In the genomic region with DNA sequence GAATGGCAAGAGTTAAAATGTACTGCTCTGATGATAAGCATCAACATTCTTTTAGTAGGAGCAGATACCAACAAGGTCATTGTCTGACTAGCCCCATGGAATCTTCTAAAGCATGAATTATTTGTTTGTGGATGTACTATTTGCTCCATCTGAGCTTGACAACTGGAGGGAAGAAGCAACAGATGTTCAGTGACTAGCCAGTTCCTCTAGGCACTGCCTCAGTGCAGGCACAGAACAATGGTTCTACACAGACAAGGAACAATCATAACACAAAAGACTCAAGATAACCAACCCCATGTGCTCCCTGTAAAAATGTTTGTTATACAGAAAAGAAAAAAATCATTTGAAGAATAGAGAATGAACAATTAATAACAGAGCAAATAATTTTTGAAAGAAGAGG, we compare ENCODE assay signal across 29 mouse cellular contexts. TPM values are rescaled to one million over a fixed set of nuclear protein-coding genes. Genes with fewer than 3 reads are reported as not detected.
A peak's percentile ranks its signal among the peaks of the same experiment; 100 is the strongest.
DNase-seq lines count a peak whose midpoint lies in the region; ATAC-seq and TF ChIP-seq lines count a peak whose summit lies in the region.
"Had no signal": no experiment of that assay in that cellular context is flagged by ENCODE, and none has a peak within 500 bp of the region (broad histone marks: within the 10 kb centered on the region; RNA-seq: fewer than 3 reads in every experiment).

No protein-coding gene starts in this region.

- no peaks in the 10 kb centered on the region for H3K36me3 ChIP-seq in kidney, adult 2 months (ENCODE audit: control insufficient read depth, insufficient read depth, low read length)
- no peaks in the 10 kb centered on the region for H3K36me3 ChIP-seq in lung, embryonic 14.5 days (ENCODE audit: insufficient read depth)
- H3K36me3 ChIP-seq: forebrain, embryonic 12.5 days; heart, embryonic 10.5 days; intestine, embryonic 15.5 days; limb, embryonic 15.5 days; neural tube, embryonic 15.5 days had no signal

- H3K4me3 ChIP-seq in kidney, adult 2 months (ENCODE audit: insufficient read depth, low read depth, low read length), result no peak overlapping the region
- no peak overlapping the region for H3K4me3 ChIP-seq in lung, embryonic 14.5 days (ENCODE audit: low read depth, low read length)
- H3K4me3 ChIP-seq: erythroblast, embryonic 14.5 days; forebrain, embryonic 12.5 days; heart, embryonic 10.5 days; intestine, embryonic 15.5 days; left cerebral cortex, adult 2 months; limb, embryonic 15.5 days; neural tube, embryonic 15.5 days had no signal

- intact Hi-C loops in left cerebral cortex, postnatal 14 days (cut with DNase I), result no loop called here

- no peaks in the 10 kb centered on the region for H3K27me3 ChIP-seq in kidney, adult 2 months (replicated peaks; ENCODE audit: control insufficient read depth, insufficient read depth, low read length)
- no peaks in the 10 kb centered on the region for H3K27me3 ChIP-seq in lung, embryonic 14.5 days (ENCODE audit: insufficient read depth, low read length)
- H3K27me3 ChIP-seq: forebrain, embryonic 12.5 days; intestine, embryonic 15.5 days; limb, embryonic 15.5 days; neural tube, embryonic 15.5 days had no signal

- no peak overlapping the region for H3K9ac ChIP-seq in lung, embryonic 14.5 days
- H3K9ac ChIP-seq: forebrain, embryonic 12.5 days; intestine, embryonic 15.5 days; limb, embryonic 15.5 days; liver, embryonic 14.5 days; neural tube, embryonic 15.5 days had no signal

- no peak for TF ChIP-seq POLR2A in kidney, adult 2 months (IDR thresholded peaks at IDR 0.05; ENCODE audit: low read depth, low read length)

- no peaks in the 10 kb centered on the region for H3K9me3 ChIP-seq in lung, embryonic 14.5 days (ENCODE audit: low read depth, low read length)
- H3K9me3 ChIP-seq: forebrain, embryonic 12.5 days; heart, embryonic 10.5 days; intestine, embryonic 15.5 days; limb, embryonic 15.5 days; neural tube, embryonic 15.5 days had no signal

- DNase-seq in kidney, adult 2 months, result peak; percentile 7
- DNase-seq in kidney, postnatal 36 days, result no peak
- peak; percentile 10 for DNase-seq in lung, embryonic 14.5 days
- no peak for DNase-seq in lung, postnatal 14 days
- DNase-seq in Muller cell, postnatal 12 days (ENCODE audit: inconsistent ontology term), result peak; percentile 15
- DNase-seq in brain, adult 2 months (ENCODE audit: low read depth, low spot score), result peak; percentile 91
- no peak for DNase-seq in left cerebral cortex, postnatal 14 days (ENCODE audit: low spot score in 2 of 2)
- DNase-seq: adrenal gland, postnatal 10 days; cerebellum, postnatal 36 days; gastrocnemius, postnatal 10 days; heart, postnatal 4 days; left cerebral cortex, postnatal 4 days; thymus, adult 2 months had no signal

- no peaks in the 10 kb centered on the region for H3K4me1 ChIP-seq in kidney, adult 2 months (ENCODE audit: control insufficient read depth, insufficient read depth, low read length)
- no peaks in the 10 kb centered on the region for H3K4me1 ChIP-seq in lung, embryonic 14.5 days (ENCODE audit: insufficient read depth)
- H3K4me1 ChIP-seq: intestine, embryonic 15.5 days; limb, embryonic 15.5 days had no signal

- H3K4me2 ChIP-seq in lung, embryonic 14.5 days, result no peak overlapping the region
- H3K4me2 ChIP-seq: forebrain, embryonic 12.5 days; intestine, embryonic 15.5 days; limb, embryonic 15.5 days; midbrain, embryonic 11.5 days; neural tube, embryonic 15.5 days had no signal

- no peak for TF ChIP-seq CTCF in kidney, adult 2 months (conservative IDR thresholded peaks at IDR 0.05; ENCODE audit: insufficient read depth, insufficient read length, low read depth, low read length)
- TF ChIP-seq CTCF in lung, embryonic 14.5 days (IDR thresholded peaks at IDR 0.05; ENCODE audit: low read depth), result no peak

- no peak overlapping the region for H3K27ac ChIP-seq in kidney, adult 2 months (ENCODE audit: insufficient read depth, low read depth, low read length)
- no peak overlapping the region for H3K27ac ChIP-seq in lung, embryonic 14.5 days (ENCODE audit: low read depth)
- H3K27ac ChIP-seq: forebrain, embryonic 12.5 days; heart, embryonic 10.5 days; intestine, embryonic 15.5 days; limb, embryonic 15.5 days; liver, embryonic 14.5 days; neural tube, embryonic 15.5 days had no signal

- no peak for ATAC-seq in lung, embryonic 14.5 days (ENCODE audit: insufficient read depth)
- ATAC-seq: activated CD4-positive, CD25-positive, alpha-beta regulatory T cell, adult 4 months; hindbrain, embryonic 16.5 days; intestine, embryonic 15.5 days had no signal

RNA-seq across cellular contexts. Expression of a gene that starts 9.9 kb away (rescaled TPM):
- polyA plus RNA-seq in kidney, adult 2 months (2012; rRNA removed), result 3.7 and 5.8 TPM in 2 replicates
- 3.2 and 3.5 TPM in 2 replicates for polyA plus RNA-seq in lung, embryonic 14.5 days (2014; fragmentation: Nextera tagmentation; extraction: Ambion mirVana)
- 10 to 100 TPM; 59.1 to 61.4 TPM for total RNA-seq in left cerebral cortex, postnatal 14 days (2021)

RNA-seq across cellular contexts. Expression of a gene that starts 37.1 kb away (rescaled TPM):
- 34.8 and 35.1 TPM in 2 replicates for polyA plus RNA-seq in kidney, adult 2 months (2012; rRNA removed)
- polyA plus RNA-seq in lung, embryonic 14.5 days (2014; fragmentation: Nextera tagmentation; extraction: Ambion mirVana), result 6.4 and 9.9 TPM in 2 replicates
- total RNA-seq in left cerebral cortex, postnatal 14 days (2021), result under 1 TPM; 0.15 to 0.17 TPM
- total RNA-seq: gastrocnemius, postnatal 10 days; granulocyte monocyte progenitor cell, adult 5-6 weeks; heart, postnatal 4 days; left cerebral cortex, postnatal 4 days; MEL; midbrain, postnatal 0 days had no signal
- polyA plus RNA-seq: activated CD4-positive, CD25-positive, alpha-beta regulatory T cell, adult 4 months; C2C12; erythroblast, embryonic 14.5 days; forebrain, embryonic 12.5 days; hindbrain, embryonic 16.5 days; liver, embryonic 14.5 days; midbrain, embryonic 11.5 days; neural tube, embryonic 15.5 days; small intestine, adult 2 months had no signal

Comparison
In these comparisons a context has a peak if more than half of its experiments do, and no peak if none do; other contexts are left out.
1. DNase-seq: peak in kidney, adult 2 months (single experiment), lung, embryonic 14.5 days (single experiment), Muller cell, postnatal 12 days (single experiment) and brain, adult 2 months (single experiment); none in kidney, postnatal 36 days (0 of 2), lung, postnatal 14 days (single experiment) and left cerebral cortex, postnatal 14 days (0 of 2).